Mouse (Mus musculus): Measurements from ENCODE around the gene Rnf212.

DNA sequence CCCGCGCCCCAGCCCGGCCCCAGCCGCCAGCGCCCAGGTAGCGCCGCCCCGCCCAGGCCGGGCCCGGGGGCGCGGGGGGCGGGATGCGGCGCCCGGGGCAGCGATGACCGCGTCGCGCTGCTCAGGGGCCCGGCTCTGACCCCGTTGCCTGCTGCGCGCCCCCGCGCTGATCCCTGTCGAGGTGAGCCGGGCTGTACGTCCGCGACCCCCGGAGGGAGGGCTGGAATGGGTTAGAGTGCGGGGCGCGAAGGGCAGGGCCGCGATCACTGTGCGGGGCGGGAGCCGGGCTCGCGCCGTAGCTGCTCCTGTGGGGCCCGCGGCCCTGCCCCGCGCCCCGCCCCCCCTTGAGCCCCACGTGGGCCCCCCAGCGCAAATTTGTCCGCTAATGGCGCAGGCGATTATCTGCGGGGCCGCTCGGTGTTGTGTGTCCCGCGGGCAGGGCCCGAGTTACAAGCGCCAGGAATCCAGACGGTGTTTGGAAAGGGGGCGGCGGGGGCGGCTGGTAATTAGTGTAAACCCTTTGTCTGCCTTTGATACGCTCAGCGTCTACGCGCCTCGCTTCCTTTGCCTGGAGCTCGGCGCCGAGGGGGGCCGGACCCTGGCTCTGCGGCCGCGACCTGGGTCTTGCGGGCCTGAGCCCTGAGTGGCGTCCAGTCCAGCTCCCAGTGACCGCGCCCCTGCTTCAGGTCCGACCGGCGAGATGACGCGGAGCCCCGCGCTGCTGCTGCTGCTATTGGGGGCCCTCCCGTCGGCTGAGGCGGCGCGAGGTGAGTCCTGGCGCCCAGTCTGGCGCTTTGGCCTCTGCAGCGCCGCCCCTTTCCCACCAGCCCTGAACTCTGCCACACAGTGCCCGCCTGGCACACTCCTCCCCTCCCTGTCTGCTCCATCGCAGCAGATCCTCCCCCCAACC, 80.2 kb downstream of the Rnf212 start:
- TF ChIP-seq CTCF (IDR thresholded peaks at IDR 0.05) (no peak), EP300 (IDR thresholded peaks at IDR 0.05) (no peak)
